Mouse (Mus musculus) stomach, embryonic 15.5 days (tissue): ENCODE measurements around the gene Cd164l2. TPM values are rescaled to one million over a fixed set of nuclear protein-coding genes. Genes with fewer than 3 reads are reported as not detected.

Source experiments
- ATAC-seq: fragments of 200-750 bp; cut with Nextera tagmentation; 2 replicates; pipeline ENCODE4 v1.8.0; 2017; ENCODE audit warnings: low read depth, moderate number of reproducible peaks, moderate TSS enrichment; ENCODE audit not compliant: insufficient read depth, low FRiP score
- H3K27ac ChIP-seq: fragments of 300-500 bp; sonication (generic); 2 replicates; pipeline ENCODE4 v1.5.1; 2015; ENCODE audit warnings: mild to moderate bottlenecking, inconsistent platforms
- H3K27me3 ChIP-seq: fragments of 300-500 bp; sonication (generic); replicated peaks from 2 replicates; pipeline ENCODE4 v1.6.1; 2015; ENCODE audit warnings: inconsistent platforms
- H3K36me3 ChIP-seq: fragments of 300-500 bp; sonication (generic); 2 replicates; pipeline ENCODE4 v1.6.1; 2015; ENCODE audit warnings: inconsistent platforms
- H3K4me1 ChIP-seq: fragments of 300-500 bp; sonication (generic); 2 replicates; pipeline ENCODE4 v1.6.1; 2015; ENCODE audit warnings: inconsistent platforms
- H3K4me2 ChIP-seq: fragments of 300-500 bp; sonication (generic); 2 replicates; pipeline ENCODE4 v1.6.1; 2015; ENCODE audit warnings: mild to moderate bottlenecking, inconsistent platforms
- H3K4me3 ChIP-seq: fragments of 300-500 bp; sonication (generic); replicated peaks from 2 replicates; pipeline ENCODE4 v1.5.1; 2015; ENCODE audit warnings: inconsistent platforms
- H3K9ac ChIP-seq: fragments of 300-500 bp; sonication (generic); 2 replicates; pipeline ENCODE4 v1.6.1; 2015; ENCODE audit warnings: inconsistent platforms
- H3K9me3 ChIP-seq: fragments of 300-500 bp; sonication (generic); 2 replicates; pipeline ENCODE4 v1.6.1; 2016; ENCODE audit warnings: inconsistent platforms
- WGBS: fragments of 180-500 bp; shearing (Covaris S2); methylation state at CpG from one replicate; pipeline ENCODE4 v1.1.7; 2015; 5-methylcytosine and 5-hydroxymethylcytosine counted together
- polyA plus RNA-seq: library from polyadenylated mRNA; unstranded; fragments of >200 nt; fragmentation: Nextera tagmentation; extraction: Ambion mirVana; gene quantifications from 2 replicates; pipeline ENCODE4 v1.2.1, GENCODE M21; 2015

The Cd164l2 gene
- polyA plus RNA-seq, 1 experiment from 2014 or later: 7.8 TPM

GRCm38 (mm10) chr4:133247072-133247471 lies 35.1 kb downstream of the Cd164l2 start:
- Histone ChIP-seq H3K9ac (no peak overlapping the region), H3K4me3 (no peak overlapping the region), H3K27me3 (peaks cover 48% of the 10 kb centered on the region), H3K9me3 (no peaks in the 10 kb centered on the region), H3K4me1 (peaks cover 14% of the 10 kb centered on the region; the same call in 1 of the 2 replicates), H3K4me2 (no peak overlapping the region), H3K36me3 (no peaks in the 10 kb centered on the region), H3K27ac (no peak overlapping the region)
- 27% methylated on average over 15 of the region's 15 CpGs for whole genome bisulfite sequencing
- ATAC-seq: no peak

GRCm38 (mm10) chr4:133247806-133248449 lies 36.0 kb downstream of the Cd164l2 start:
- ATAC-seq: peak; percentile 69; the same call in 1 of the 2 replicates
- 66% methylated on average over 13 of the region's 13 CpGs for WGBS

DNA sequence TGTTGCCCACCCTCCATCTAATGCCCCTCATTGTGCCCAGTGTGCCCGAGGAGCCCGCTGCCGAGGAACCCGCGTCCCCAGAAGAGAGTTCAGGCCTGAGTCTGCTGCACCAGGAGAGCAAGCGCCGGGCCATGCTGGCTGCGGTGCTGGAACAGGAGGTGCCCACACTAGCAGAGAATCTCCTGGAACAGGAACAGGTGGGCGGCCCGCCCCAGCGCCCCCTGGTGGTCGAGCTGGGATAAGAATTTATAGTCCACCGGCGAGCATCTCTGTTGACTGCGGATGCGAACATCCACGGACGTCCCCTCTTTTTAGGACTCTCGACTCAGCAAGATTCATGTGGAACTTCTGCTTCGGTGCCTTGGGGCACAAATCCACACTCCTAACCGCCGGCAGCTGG lies 38.7 kb downstream of the Cd164l2 start:
- H3K9ac ChIP-seq: no peak overlapping the region
- no peak; the same call in 1 of the 2 replicates for ATAC-seq
- peak overlapping the region; percentile 38 for H3K4me3 ChIP-seq
- WGBS: 5% methylated on average over 22 of the region's 22 CpGs
- no peaks in the 10 kb centered on the region for H3K36me3 ChIP-seq
- peaks cover 36% of the 10 kb centered on the region for H3K27me3 ChIP-seq
- no peaks in the 10 kb centered on the region for H3K9me3 ChIP-seq
- no peak overlapping the region for H3K27ac ChIP-seq
- peaks cover 10% of the 10 kb centered on the region; the same call in 1 of the 2 replicates for H3K4me1 ChIP-seq
- peak overlapping the region; percentile 78 for H3K4me2 ChIP-seq

More at GRCm38 (mm10) chr4:133247806-133248449, 36.0 kb downstream of the Cd164l2 start:
- Histone ChIP-seq H3K27me3 (peaks cover 40% of the 10 kb centered on the region), H3K4me1 (peaks cover 12% of the 10 kb centered on the region; the same call in 1 of the 2 replicates), H3K36me3 (no peaks in the 10 kb centered on the region), H3K27ac (no peak overlapping the region), H3K9me3 (no peaks in the 10 kb centered on the region), H3K4me2 (no peak overlapping the region), H3K4me3 (no peak overlapping the region), H3K9ac (no peak overlapping the region)

DNA sequence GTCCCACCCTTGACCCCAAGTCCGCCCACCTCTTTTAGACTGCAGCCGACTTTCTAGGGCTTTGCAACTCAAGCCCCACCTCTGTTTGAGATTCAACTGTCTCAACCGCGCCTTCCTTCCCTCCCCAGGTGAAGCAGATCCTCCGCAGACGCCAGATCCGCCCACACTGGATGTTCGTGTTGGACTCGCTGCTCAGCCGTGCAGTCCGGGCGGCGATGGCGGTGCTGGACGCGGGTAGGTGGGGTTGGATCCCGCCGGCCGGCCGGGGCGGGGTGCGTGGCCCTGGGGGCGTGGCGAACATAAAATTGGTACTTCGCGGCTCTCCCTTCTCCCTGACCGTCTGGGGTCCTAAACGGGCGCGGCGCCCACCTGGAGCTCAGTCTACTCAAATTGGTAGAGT lies 39.3 kb downstream of the Cd164l2 start:
- peak overlapping the region; percentile 78 for H3K4me2 ChIP-seq
- H3K27ac ChIP-seq: 0 out of 2 replicates have a peak overlapping the region, but pooled peaks have one; percentile 5
- 7% methylated on average over 31 of the region's 31 CpGs for WGBS
- H3K4me3 ChIP-seq: peak overlapping the region; percentile 38
- H3K27me3 ChIP-seq: peaks cover 36% of the 10 kb centered on the region
- no peaks in the 10 kb centered on the region for H3K36me3 ChIP-seq
- H3K9me3 ChIP-seq: no peaks in the 10 kb centered on the region
- no peak overlapping the region for H3K9ac ChIP-seq
- peaks cover 10% of the 10 kb centered on the region; the same call in 1 of the 2 replicates for H3K4me1 ChIP-seq
- ATAC-seq: no peak

- Histone ChIP-seq H3K27me3 (peaks cover 44% of the 10 kb centered on the region), H3K9me3 (no peaks in the 10 kb centered on the region), H3K36me3 (no peaks in the 10 kb centered on the region), H3K9ac (no peak overlapping the region), H3K4me1 (peaks cover 14% of the 10 kb centered on the region), H3K4me3 (no peak overlapping the region), H3K4me2 (no peak overlapping the region), H3K27ac (no peak overlapping the region)
- 50% methylated on average over 4 of the region's 4 CpGs for WGBS
- no peak for ATAC-seq
These were observed 40.2 kb downstream of the Cd164l2 start for GRCm38 (mm10) chr4:133252089-133252488.

- ATAC-seq: no peak
- H3K4me3 ChIP-seq: no peak overlapping the region
- H3K9ac ChIP-seq: no peak overlapping the region
- peaks cover 33% of the 10 kb centered on the region for H3K27me3 ChIP-seq
- WGBS: 80% methylated on average over 12 of the region's 12 CpGs
- no peaks in the 10 kb centered on the region for H3K9me3 ChIP-seq
- peaks cover 12% of the 10 kb centered on the region for H3K4me1 ChIP-seq
- H3K27ac ChIP-seq: no peak overlapping the region
- no peaks in the 10 kb centered on the region for H3K36me3 ChIP-seq
- no peak overlapping the region for H3K4me2 ChIP-seq
These were observed 41.5 kb downstream of the Cd164l2 start for GRCm38 (mm10) chr4:133253412-133253811.

DNA sequence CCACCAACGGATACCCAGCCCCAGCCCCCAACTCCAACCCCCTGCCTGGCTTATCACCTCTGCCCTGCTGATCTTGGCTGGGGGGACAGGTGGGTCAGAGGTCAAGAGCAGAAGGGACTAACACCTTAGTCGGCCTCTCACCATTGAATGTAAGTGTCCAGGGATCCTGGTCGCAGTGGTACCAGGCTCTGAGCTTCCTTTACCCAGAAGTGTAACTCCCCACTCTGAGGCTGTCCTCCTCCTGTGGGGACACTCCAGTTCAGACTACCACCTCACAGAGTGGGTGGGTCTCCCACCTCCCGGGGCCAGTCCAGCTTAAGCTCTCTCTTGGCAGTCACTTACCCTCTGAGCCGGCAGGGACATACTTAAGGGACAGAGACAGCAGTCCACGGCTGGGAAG lies 43.5 kb downstream of the Cd164l2 start:
- Histone ChIP-seq H3K4me1 (peaks cover 12% of the 10 kb centered on the region), H3K36me3 (no peaks in the 10 kb centered on the region), H3K9me3 (no peaks in the 10 kb centered on the region), H3K27ac (no peak overlapping the region), H3K9ac (no peak overlapping the region), H3K27me3 (peaks cover 24% of the 10 kb centered on the region), H3K4me3 (no peak overlapping the region), H3K4me2 (no peak overlapping the region)
- ATAC-seq: no peak
- 59% methylated on average over 6 of the region's 6 CpGs for WGBS

- Histone ChIP-seq H3K27ac (no peak overlapping the region), H3K4me3 (peak overlapping the region; percentile 14; the same call in 1 of the 2 replicates), H3K4me2 (peak overlapping the region; percentile 47), H3K9ac (0 out of 2 replicates have a peak overlapping the region, but pooled peaks have one; percentile 7), H3K27me3 (peaks cover 10% of the 10 kb centered on the region), H3K9me3 (no peaks in the 10 kb centered on the region), H3K4me1 (peaks cover 7% of the 10 kb centered on the region; the same call in 1 of the 2 replicates), H3K36me3 (no peaks in the 10 kb centered on the region)
- no peak for ATAC-seq
- 18% methylated on average over 24 of the region's 24 CpGs for WGBS
These were observed 44.9 kb downstream of the Cd164l2 start for GRCm38 (mm10) chr4:133256820-133257219.

DNA sequence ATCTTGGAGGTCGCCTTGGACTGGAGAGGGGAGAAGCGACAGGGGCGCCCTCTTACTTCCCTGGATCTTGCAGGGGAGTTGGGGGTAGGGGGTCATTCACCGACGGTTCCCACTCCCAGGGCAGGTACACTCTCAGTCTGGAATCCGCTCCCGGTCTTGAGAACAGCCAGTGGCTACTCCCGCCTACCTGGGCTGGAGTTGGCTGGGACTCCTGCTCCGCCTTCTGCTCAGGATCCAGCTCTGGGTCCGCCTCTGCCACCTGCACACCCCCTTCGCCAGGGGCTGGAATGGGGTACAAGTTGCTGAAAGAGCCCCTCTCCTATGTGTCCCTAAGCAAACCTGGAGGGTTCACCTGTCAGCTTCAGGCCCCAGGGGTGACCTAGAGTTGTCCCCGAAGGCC lies 45.3 kb downstream of the Cd164l2 start:
- Histone ChIP-seq H3K27ac (peak overlapping the region; percentile 68), H3K36me3 (no peaks in the 10 kb centered on the region), H3K9me3 (no peaks in the 10 kb centered on the region), H3K9ac (no peak overlapping the region), H3K4me3 (peak overlapping the region; percentile 14; the same call in 1 of the 2 replicates), H3K27me3 (peaks cover 7% of the 10 kb centered on the region), H3K4me2 (peak overlapping the region; percentile 47), H3K4me1 (peaks cover 9% of the 10 kb centered on the region; the same call in 1 of the 2 replicates)
- 28% methylated on average over 12 of the region's 12 CpGs for WGBS
- ATAC-seq: no peak

- H3K27me3 ChIP-seq: peaks cover 7% of the 10 kb centered on the region
- H3K27ac ChIP-seq: peak overlapping the region; percentile 68
- peaks cover 9% of the 10 kb centered on the region; the same call in 1 of the 2 replicates for H3K4me1 ChIP-seq
- peak overlapping the region; percentile 3; the same call in 1 of the 2 replicates for H3K4me2 ChIP-seq
- no peak overlapping the region for H3K4me3 ChIP-seq
- H3K36me3 ChIP-seq: no peaks in the 10 kb centered on the region
- peak; percentile 67 for ATAC-seq
- no peaks in the 10 kb centered on the region for H3K9me3 ChIP-seq
- 60% methylated on average over 12 of the region's 12 CpGs for WGBS
- no peak overlapping the region for H3K9ac ChIP-seq
These were observed 46.0 kb downstream of the Cd164l2 start for GRCm38 (mm10) chr4:133257798-133258408.

GRCm38 (mm10) chr4:133261641-133262374 lies 49.9 kb downstream of the Cd164l2 start:
- Histone ChIP-seq H3K4me1 (peaks cover 6% of the 10 kb centered on the region; the same call in 1 of the 2 replicates), H3K4me2 (peak overlapping the region; percentile 33), H3K27me3 (peaks cover 1% of the 10 kb centered on the region), H3K9me3 (no peaks in the 10 kb centered on the region), H3K4me3 (peak overlapping the region; percentile 26; the same call in 1 of the 2 replicates), H3K27ac (peak overlapping the region; percentile 57), H3K9ac (no peak overlapping the region), H3K36me3 (peaks cover 26% of the 10 kb centered on the region)
- 55% methylated on average over 10 of the region's 10 CpGs for WGBS
- 0 out of 2 replicates have a peak, but pooled peaks have one; percentile 14 for ATAC-seq
